Mouse (Mus musculus) kidney, adult 2 months (tissue): ENCODE data around the gene Slc7a7.

ENCODE experiments used
- CTCF ChIP-seq: fragments of 200-500 bp; conservative IDR thresholded peaks from 2 replicates; pipeline ENCODE4 v1.5.1; 2011; ENCODE audit warnings: low read depth, mild to moderate bottlenecking, control low read depth, low read length, moderate library complexity, mixed read lengths; ENCODE audit not compliant: insufficient read depth, insufficient read length
- POLR2A ChIP-seq: fragments of 200-500 bp; IDR thresholded peaks from one replicate; pipeline ENCODE4 v1.6.1; 2011; ENCODE audit warnings: low read depth, low read length, control low read depth

DNA sequence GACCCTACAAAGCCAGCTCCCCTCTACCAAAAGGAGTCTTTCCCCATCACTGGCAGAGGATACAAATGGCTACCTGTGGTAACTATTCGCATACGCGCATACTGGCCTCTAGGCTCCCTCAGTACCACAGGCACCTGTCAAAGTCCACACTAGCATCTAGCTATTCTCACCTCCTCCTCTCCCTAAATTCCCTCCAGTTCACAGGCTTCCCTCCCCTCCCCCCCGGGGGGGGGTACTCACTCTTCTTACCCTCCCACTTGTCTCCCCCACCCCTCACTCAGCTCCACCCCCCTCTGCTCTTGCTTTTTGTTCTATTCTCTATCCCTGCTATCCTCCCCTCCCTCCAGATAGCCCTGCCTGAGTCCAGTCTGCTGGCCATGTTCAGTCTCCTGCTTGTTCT is 37.0 kb downstream of the Slc7a7 start:
- TF ChIP-seq POLR2A (no peak), CTCF (no peak)
